Mouse (Mus musculus): ENCODE measurements around the gene Spdye4a.

GRCm38 (mm10) chr5:143264689-143265088 lies 38.0 kb upstream of the Spdye4a start:
- no peak for TF ChIP-seq CTCF (IDR thresholded peaks at IDR 0.05; ENCODE audit: low read depth)
- no peak for TF ChIP-seq EP300 (IDR thresholded peaks at IDR 0.05; ENCODE audit: low read depth)
